In the genomic region with DNA sequence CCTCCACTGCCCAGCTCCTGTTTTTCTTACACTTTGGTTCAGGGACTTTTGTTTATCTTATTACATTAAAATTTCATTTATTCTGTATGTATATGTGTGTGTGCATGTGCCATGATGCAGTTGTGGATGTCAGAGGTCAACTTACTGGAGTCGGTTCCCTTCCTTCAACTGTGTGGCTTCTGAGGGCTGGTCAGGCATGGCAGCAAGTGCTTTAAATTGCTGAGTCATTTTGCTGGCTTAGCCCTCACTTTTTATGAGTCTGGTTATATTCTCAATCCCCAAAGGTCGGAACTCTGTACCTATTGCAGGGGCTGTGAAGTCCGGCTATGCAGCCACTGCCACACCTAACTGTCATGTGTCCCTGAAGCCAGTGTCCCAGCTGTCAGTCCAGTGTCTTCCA, we compare ENCODE assay signal across 33 mouse cellular contexts.
"Had no signal": no experiment of that assay in that cellular context is flagged by ENCODE, and none has a peak within 500 bp of the region (broad histone marks: within the 10 kb centered on the region; RNA-seq: fewer than 3 reads in every experiment).

No protein-coding gene starts in this region.

- ATAC-seq: liver, embryonic 12.5 days; liver, postnatal 0 days; lung, postnatal 0 days; midbrain, embryonic 13.5 days; midbrain, embryonic 15.5 days; midbrain, embryonic 16.5 days had no signal

- H3K36me3 ChIP-seq: liver, embryonic 13.5 days; liver, embryonic 15.5 days had no signal

- H3K4me3 ChIP-seq: limb, embryonic 10.5 days; limb, embryonic 12.5 days; limb, embryonic 13.5 days; limb, embryonic 15.5 days; liver, embryonic 12.5 days; liver, embryonic 13.5 days; liver, embryonic 15.5 days; lung, embryonic 15.5 days; megakaryocyte, embryonic 14.5 days; midbrain, embryonic 10.5 days; midbrain, embryonic 12.5 days; midbrain, embryonic 13.5 days; midbrain, embryonic 15.5 days; myocyte; neural tube, embryonic 12.5 days; neural tube, embryonic 13.5 days had no signal

- H3K9me3 ChIP-seq: limb, embryonic 10.5 days; limb, embryonic 12.5 days; limb, embryonic 13.5 days; limb, embryonic 15.5 days; liver, embryonic 12.5 days; liver, embryonic 13.5 days; liver, embryonic 15.5 days; lung, embryonic 15.5 days; megakaryocyte, embryonic 14.5 days; midbrain, embryonic 10.5 days; midbrain, embryonic 12.5 days; midbrain, embryonic 13.5 days; midbrain, embryonic 15.5 days; neural tube, embryonic 12.5 days; neural tube, embryonic 13.5 days had no signal

- H3K27ac ChIP-seq: limb, embryonic 10.5 days; limb, embryonic 12.5 days; limb, embryonic 13.5 days; limb, embryonic 15.5 days; liver, embryonic 12.5 days; liver, embryonic 13.5 days; liver, embryonic 14.5 days; liver, embryonic 15.5 days; lung, embryonic 15.5 days; macrophage; midbrain, embryonic 10.5 days; midbrain, embryonic 12.5 days; midbrain, embryonic 13.5 days; midbrain, embryonic 15.5 days; neural tube, embryonic 12.5 days; neural tube, embryonic 13.5 days had no signal

- H3K4me1 ChIP-seq: liver, embryonic 12.5 days; liver, embryonic 13.5 days; liver, embryonic 15.5 days; lung, embryonic 15.5 days had no signal

- H3K4me2 ChIP-seq: limb, embryonic 12.5 days; limb, embryonic 13.5 days; limb, embryonic 15.5 days; liver, embryonic 11.5 days; liver, embryonic 12.5 days; liver, embryonic 13.5 days; liver, embryonic 15.5 days; lung, embryonic 14.5 days; lung, embryonic 15.5 days; midbrain, embryonic 11.5 days; midbrain, embryonic 12.5 days; midbrain, embryonic 13.5 days; midbrain, embryonic 15.5 days; neural tube, embryonic 12.5 days; neural tube, embryonic 13.5 days had no signal

- DNase-seq: left cerebral cortex, postnatal 4 days; liver; liver, embryonic 13.5 days; liver, postnatal 0 days; lung, adult 18-20 months; lung, adult 2 months; lung, embryonic 14.5 days; lung, postnatal 10 days; lung, postnatal 14 days; lung, postnatal 36 days; lung, postnatal 4 days; midbrain, embryonic 14.5 days had no signal

- H3K9ac ChIP-seq: limb, embryonic 12.5 days; limb, embryonic 13.5 days; limb, embryonic 15.5 days; liver, embryonic 12.5 days; liver, embryonic 13.5 days; liver, embryonic 14.5 days; liver, embryonic 15.5 days; liver, postnatal 0 days; lung, embryonic 14.5 days; lung, embryonic 15.5 days; midbrain, embryonic 12.5 days; midbrain, embryonic 13.5 days; midbrain, embryonic 15.5 days; neural tube, embryonic 12.5 days; neural tube, embryonic 13.5 days had no signal
